Mouse (Mus musculus): ENCODE results near the gene St5.

Gene St5

GRCm38 (mm10) chr7:109703190-109704015 is at the start of gene St5, which contains the start of gene Akip1:
Gene St5 (minus strand): TSS chr7:109703605.
Gene Akip1 (plus strand): TSS chr7:109703690.
- DNase-seq (ENCODE audit: low spot score in 2 of 2): peak; percentile 90 to 93

DNA sequence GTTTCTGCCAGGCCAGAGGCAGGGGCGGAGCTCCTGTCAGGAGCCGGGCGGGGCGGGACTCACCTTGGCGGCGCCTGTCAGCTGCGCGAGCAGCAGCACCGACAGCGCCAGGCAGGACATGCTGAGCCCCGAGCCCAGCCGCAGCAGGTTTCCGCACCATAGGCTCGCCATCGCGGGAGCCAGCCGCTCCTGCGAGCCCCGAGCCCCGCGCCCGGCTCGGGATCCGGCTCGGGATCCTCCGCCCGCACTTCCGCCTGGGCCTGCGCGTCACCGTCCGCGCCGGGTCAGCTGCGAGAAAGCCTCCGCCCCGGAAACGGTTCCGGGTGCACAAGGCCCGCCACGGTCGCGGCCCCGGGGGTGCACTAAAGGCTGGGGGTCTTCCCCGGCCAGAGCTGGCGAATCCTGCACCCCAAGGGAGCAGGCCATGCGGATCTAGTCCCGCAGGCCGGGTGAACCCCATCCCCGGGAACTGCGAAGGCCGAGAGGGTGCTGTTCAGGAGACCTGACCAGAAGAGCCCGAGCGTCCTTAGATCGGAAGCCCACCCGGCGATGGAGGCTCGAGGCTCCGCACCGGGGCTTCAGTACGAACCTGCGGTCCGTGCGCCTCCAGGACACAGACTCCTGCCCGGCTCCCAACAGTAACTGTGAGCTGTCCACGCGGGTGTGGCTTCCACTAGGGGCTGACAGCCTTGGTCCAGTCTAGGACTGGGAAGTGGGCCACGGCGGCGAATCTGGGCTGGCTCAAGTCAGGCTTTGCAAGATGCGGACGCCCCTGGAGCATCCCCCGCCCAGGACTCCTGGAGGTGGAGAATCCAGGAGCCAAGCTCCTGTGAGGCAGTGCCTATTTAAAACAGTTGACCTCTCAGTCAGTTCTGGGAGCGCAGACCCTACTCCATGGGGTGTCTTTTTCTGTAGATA is 48.9 kb upstream of the St5 start, which contains the start of gene Tmem9b:
TSS of gene Tmem9b (minus strand) at position 868 of the 918 bp plus-strand sequence.
- peak; percentile 67 to 82 for DNase-seq (ENCODE audit: low spot score in 2 of 2)

GRCm38 (mm10) chr7:109751427-109752007 is 48.1 kb upstream of the St5 start:
- no peak for DNase-seq (ENCODE audit: low spot score in 2 of 2)

- DNase-seq (ENCODE audit: low spot score in 2 of 2): no peak
Observed at GRCm38 (mm10) chr7:109747747-109748146, 44.3 kb upstream of the St5 start.

DNA sequence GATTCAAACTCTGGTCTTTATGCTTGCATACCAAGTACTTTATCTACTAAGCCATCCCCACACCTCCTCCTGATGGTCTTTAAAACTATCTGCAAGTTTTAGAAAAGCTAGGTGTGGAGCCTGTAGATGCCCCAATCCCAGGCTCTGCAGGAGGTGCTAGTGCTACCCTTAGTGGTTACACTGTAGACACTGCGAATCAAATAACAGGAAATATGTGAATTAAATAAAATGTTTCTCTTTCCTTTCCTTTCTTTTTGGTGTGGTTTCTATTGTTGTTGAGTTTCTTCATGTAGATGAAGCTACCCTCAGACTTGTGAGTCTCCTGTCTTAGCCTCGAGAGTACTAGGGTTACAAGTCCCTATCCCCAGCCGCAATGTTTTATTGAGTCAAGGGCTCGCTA is 38.3 kb upstream of the St5 start:
- no peak for DNase-seq (ENCODE audit: low spot score in 2 of 2)

DNA sequence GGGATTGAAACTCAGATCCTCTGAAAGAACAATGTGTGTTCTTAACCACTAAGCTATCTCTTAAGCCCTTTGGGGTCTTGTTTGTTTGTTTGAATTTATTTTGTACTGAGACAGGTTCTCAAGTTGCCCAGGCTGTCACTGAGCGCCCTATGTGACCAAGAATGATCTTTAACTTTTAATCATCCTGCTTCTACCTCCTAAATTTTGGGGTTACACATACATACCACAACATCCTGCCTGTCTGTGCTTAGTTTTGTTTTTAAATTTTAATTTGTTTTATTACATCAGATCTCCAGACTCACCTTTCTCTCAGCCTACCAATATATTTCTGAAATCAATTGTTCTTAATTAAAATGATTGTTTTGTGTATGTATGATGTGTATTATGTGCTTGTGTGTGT is 37.7 kb upstream of the St5 start:
- DNase-seq (ENCODE audit: low spot score in 2 of 2): no peak

- DNase-seq (ENCODE audit: low spot score in 2 of 2): no peak
Observed at GRCm38 (mm10) chr7:109739822-109740370, 36.5 kb upstream of the St5 start.

DNA sequence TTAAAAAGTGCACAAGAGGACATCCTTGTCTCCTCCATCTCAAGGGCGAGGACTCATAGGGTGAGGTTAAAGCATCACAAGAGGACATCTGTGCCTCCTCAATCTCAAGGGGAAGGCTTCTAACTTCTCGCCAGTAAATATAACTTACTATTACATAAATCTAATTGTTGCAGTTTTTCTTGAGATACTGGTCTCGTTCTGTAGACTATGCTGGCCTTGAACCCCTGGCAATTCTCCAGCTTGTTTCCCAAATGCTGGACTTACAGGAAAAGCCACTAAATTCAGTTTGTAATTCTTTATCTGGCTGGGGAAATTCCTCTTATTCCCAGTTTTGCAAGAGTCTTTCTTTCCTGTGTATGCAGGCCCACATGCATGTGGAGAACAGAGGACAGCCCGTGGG is 31.4 kb upstream of the St5 start:
- no peak for DNase-seq (ENCODE audit: low spot score in 2 of 2)

DNA sequence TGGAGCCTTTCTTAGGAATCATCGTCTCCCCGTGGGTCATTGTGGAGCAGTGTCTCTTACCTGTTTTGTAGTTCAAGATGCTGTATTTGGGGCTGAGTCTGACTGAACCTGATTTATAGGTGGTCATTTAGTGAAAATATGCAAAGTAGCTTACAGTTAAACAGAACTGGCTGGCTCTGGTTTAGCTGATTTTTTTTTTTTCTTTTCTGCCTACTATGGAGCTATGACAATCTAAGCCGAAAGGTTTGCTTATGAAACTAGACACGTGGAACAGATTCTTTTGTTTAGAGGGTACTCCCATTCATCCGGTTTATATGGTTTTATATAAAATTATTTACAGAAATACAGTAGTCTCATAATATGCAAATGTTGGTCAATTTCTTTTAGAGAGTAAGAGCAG is 28.2 kb upstream of the St5 start, which contains the start of gene Ascl3:
TSS of gene Ascl3 (minus strand) at position 101 of the 400 bp plus-strand sequence.
- no peak for DNase-seq (ENCODE audit: low spot score in 2 of 2)

- no peak for DNase-seq (ENCODE audit: low spot score in 2 of 2)
Observed at GRCm38 (mm10) chr7:109723697-109724096, 20.3 kb upstream of the St5 start, which contains the start of gene BC051019. Gene BC051019 (minus strand): TSS chr7:109723850.

DNA sequence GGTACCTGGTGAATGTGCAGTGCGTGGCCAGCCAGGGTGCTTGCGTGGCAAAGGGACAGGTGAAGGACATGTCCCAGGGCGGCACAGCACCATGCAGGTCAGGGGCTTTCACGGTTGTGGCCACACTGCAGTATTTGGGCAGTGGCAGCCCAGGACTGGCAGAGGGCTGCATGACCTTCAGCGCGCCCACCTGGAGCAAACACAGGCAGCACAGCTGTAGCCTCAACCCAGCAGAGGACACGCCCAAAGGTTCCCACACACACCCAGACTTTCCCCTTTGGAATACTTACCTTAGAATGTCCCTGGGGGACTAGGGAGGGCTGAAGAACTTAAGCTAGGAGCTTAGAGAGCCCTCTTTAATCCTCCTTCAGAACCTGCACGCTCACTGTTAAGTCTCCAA is 19.7 kb upstream of the St5 start:
- no peak for DNase-seq (ENCODE audit: low spot score in 2 of 2)

GRCm38 (mm10) chr7:109722618-109723017 is 19.2 kb upstream of the St5 start:
- no peak for DNase-seq (ENCODE audit: low spot score in 2 of 2)

- DNase-seq (ENCODE audit: low spot score in 2 of 2): no peak
Observed at GRCm38 (mm10) chr7:109719286-109719685, 15.9 kb upstream of the St5 start.

- DNase-seq (ENCODE audit: low spot score in 2 of 2): no peak
Observed at GRCm38 (mm10) chr7:109713434-109713982, 10.1 kb upstream of the St5 start.

DNA sequence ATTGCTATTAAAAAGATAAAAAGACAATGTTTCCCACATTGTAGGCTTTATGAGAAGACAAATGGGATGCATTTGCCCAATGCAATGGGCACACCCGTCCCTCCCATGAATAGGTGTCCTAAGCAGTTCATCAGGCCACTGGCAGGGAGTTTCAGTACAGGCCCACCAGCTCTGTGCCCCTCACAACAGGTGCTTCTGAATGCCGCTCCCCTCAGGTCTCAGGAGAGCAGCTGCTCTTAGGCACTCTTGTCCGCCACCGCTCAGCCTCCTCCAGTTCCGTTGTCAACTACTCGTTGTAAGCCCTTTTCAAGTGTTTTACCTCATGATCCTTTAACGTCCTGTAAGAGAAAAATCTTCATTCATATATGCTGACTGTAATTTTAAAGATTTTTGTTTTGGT is 8.8 kb upstream of the St5 start:
- no peak for DNase-seq (ENCODE audit: low spot score in 2 of 2)

- no peak for DNase-seq (ENCODE audit: low spot score in 2 of 2)
Observed at GRCm38 (mm10) chr7:109710069-109710468, 6.7 kb upstream of the St5 start.

DNA sequence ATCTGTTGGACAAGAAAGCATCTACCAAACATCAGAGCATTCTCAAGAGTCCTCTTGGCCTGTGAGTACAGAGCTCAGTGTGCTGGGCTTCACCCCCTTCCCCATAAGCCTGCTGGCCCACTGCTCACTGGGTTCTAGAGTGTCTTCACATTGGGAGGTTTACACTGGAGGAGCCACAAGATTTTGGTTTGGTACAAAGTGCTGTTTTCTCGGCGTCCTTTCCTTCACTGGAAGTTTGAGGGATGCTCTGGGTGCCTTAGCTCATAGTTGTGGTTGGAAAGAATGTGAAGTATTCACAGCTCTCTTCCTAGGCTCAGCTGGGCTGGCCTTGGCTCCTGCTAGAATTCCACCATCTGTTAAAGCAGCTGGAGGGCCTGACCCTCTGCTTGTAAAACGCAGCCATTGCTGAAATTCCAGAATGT is 5.6 kb upstream of the St5 start:
- no peak for DNase-seq (ENCODE audit: low spot score in 2 of 2)

GRCm38 (mm10) chr7:109707023-109707785 is 3.8 kb upstream of the St5 start:
- peak in 1 of 2 experiments; percentile 28 for DNase-seq (ENCODE audit: low spot score in 2 of 2)

DNA sequence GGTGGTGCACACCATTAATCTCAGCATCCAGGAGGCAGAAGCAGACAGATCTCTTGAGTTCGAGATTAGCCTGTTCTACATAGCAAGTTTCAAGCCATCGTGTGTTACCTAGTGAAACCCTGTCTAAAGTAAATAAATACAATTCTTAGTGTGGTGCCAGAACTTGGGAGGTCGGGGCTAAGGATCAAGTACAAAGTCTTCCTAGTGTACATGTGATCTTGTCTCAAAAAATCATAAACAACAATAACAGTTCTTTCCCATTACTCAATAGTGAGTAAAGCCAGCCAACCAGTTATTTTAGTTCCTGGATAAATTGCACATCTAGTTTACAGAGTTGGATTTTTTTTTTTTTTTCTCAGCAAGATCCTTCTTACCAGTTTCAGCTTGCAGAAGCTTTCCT is 1.1 kb upstream of the St5 start:
- no peak for DNase-seq (ENCODE audit: low spot score in 2 of 2)

DNA sequence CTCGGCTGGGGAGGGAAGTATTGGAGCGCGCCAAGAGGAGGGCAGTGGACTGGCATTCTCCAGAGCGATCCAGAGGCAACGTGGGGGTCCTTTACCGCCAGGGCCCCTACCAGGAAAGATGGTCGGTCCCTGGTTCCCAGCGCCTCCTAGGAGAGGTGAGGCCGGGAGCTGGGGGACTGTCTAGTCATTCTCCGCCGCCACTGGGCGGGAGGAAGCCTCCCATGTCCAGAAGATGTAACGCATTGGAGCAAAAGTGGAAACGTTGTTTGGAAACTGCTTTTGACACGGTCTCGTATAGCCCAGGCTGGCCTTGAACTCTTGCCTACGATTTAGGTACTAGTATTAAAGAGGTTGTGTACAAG is 592 bp upstream of the St5 start:
- no peak for DNase-seq (ENCODE audit: low spot score in 2 of 2)

GRCm38 (mm10) chr7:109702721-109703120 is 684 bp downstream of the St5 start:
- DNase-seq (ENCODE audit: low spot score in 2 of 2): no peak
